Mouse (Mus musculus): ENCODE results near the gene Dchs2.

GRCm38 (mm10) chr3:83250001-83250545 is 122.3 kb downstream of the Dchs2 start:
- no peak for TF ChIP-seq CTCF (IDR thresholded peaks at IDR 0.05; ENCODE audit: control insufficient read depth, insufficient read depth, insufficient read length)
- no peak for TF ChIP-seq MAX (IDR thresholded peaks at IDR 0.05)
- TF ChIP-seq CEBPB (IDR thresholded peaks at IDR 0.05; ENCODE audit: low read depth) = no peak

Data from C2C12 (cell line).